Mouse (Mus musculus) bone marrow, adult 2 months (tissue): ENCODE results near the gene Selenon.

Experiments used
- CTCF ChIP-seq: fragments of 200-500 bp; IDR thresholded peaks from 2 replicates; pipeline ENCODE4 v1.5.1; 2011; ENCODE audit warnings: low read length, control low read depth; ENCODE audit not compliant: control insufficient read depth, insufficient read depth
- POLR2A ChIP-seq: fragments of 200-500 bp; IDR thresholded peaks from 2 replicates; pipeline ENCODE4 v1.6.1; 2011; ENCODE audit warnings: low read depth, mild to moderate bottlenecking, control low read depth, low read length, borderline replicate concordance; ENCODE audit not compliant: control insufficient read depth

- TF ChIP-seq POLR2A, result no peak
- no peak; the same call in 1 of the 2 replicates for TF ChIP-seq CTCF
Measured at GRCm38 (mm10) chr4:134548169-134548938, 3.6 kb downstream of the Selenon start.
